Mouse (Mus musculus): ENCODE measurements around the gene Ldb2.

The Ldb2 gene

DNA sequence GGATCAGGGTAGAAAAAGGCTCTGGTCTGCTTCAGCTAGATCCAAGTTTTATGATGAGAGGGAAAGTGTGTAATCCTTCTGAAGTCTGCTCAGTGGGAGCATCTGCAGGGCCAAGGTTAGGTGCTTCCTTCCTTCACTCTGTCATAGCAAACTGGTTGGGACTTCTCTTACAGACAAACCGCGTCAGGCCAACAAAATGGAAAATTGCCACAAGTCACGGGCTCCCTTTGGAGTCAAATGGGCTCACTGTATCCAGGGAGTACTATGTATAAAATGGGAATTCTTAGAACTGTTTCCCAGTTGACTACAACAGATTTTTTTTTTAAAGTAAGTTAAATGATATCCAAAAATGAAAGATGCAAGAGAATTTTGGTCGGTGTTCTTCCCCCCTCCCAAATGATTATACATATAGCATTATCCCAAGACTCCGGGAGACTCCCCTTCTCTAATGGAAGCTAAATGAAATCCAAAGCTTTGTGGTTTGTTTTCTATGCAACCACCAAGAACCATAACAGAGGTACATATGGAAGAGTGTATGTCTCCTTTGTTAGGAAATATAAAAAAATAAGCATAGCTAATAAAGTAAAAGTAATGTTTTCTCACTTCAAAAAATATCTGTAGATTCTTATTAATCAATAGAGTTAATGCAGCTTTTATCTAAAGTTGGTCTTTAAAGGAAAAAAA lies 262.0 kb downstream of the Ldb2 start:
- no peak for DNase-seq

DNA sequence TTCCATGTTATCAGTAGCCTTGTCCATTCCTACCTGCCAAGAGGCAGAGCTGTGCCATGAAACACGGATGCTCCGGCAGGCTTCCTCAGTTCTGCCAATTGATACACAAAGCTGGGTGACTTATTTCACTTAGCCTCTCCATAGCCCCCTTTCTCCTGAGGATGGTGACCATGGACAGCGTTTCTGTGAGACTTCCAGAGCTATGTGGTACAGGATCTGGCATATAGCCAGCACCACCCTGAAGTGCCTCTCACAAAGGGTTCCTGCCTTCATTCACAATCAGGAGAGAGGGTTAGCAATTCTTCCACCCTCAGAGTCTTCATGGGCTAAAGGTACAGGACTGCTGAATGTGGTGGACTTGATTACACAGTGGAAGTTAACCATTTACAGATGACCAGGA lies 270.0 kb downstream of the Ldb2 start:
- DNase-seq: no peak

DNA sequence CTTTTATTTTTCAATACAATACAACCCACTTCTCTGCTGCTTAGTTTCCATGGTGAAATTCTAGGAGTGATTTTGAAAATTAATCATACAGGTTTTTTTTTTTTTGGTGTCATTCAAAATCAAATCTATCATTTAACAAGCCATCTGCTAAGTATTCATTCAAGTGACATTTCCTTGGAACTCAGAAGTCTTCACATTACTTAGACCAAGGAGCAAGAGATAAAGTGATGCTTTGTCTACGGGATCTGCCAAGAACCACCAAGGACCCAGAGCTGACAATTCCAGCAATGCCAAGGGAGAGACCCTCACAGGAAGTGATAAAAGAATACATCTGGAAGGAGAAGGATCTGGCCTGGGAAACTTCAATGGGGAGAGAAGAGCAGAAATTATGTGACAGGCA lies 270.5 kb downstream of the Ldb2 start:
- no peak for DNase-seq

- no peak for DNase-seq
These were observed 294.3 kb downstream of the Ldb2 start for GRCm38 (mm10) chr5:44505221-44505620.

DNA sequence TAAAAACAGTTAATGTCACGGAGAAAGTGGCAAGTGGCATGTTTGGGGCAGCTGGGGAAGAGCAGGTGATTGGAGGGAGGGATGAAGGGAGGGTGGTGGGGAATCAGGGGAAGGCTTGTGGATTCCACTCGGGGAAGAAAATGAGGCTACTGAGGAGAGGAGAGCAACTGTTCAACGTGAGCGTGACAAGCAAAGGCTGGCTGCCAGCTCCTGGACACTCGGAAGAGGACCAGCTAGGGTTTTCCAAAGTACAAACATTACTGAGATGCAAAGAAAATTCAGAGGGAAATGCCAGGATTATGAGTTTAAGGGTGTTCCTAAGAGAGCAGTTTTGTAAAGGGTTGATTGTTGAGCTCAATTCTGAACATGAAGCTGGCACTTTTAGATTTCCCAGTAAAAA lies 294.7 kb downstream of the Ldb2 start:
- no peak for DNase-seq

DNA sequence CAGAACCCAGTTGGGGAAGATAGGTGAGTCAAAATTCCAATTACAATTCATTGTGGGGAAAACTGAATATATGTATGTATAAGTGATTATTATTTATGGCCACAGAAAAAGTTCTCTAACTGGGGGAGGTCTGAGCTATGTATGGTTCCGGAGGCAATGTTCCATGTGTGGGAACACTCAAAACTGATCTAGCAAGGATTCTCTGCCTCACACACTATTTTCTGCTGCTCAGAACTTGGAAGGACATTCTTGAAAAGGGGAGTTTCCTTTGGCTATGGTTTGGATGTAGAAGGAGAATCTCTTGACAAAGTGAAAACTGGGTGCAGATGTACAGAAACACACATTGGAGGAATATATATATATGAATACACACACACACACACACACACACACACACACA lies 301.3 kb downstream of the Ldb2 start:
- DNase-seq: no peak

- DNase-seq: no peak
These were observed 302.6 kb downstream of the Ldb2 start for GRCm38 (mm10) chr5:44496854-44497253.

DNA sequence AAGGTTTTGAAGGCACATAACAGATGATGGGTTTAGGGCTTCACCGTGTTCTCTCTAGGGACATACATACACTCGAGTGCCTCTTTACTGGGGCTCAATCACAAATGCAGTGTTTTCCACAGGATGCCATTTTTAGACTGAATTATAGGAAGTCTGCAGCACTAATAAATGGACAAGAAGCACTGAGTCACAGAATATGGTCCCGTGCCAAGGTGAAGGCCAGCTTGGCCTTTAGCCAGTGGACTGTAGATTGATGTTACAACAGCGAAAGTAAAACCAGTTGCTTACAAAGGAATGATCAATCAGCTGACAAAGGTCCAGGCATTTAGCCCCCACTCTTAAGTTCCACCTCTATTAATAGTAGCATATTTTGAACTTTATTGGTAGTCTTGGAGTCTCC lies 304.4 kb downstream of the Ldb2 start:
- no peak for DNase-seq

GRCm38 (mm10) chr5:44494133-44494532 lies 305.3 kb downstream of the Ldb2 start:
- no peak for DNase-seq

GRCm38 (mm10) chr5:44491526-44491925 lies 308.0 kb downstream of the Ldb2 start:
- no peak for DNase-seq

GRCm38 (mm10) chr5:44490462-44490861 lies 309.0 kb downstream of the Ldb2 start:
- no peak for DNase-seq

GRCm38 (mm10) chr5:44483426-44484106 lies 315.9 kb downstream of the Ldb2 start:
- DNase-seq: no peak

- no peak for DNase-seq
These were observed 318.1 kb downstream of the Ldb2 start for GRCm38 (mm10) chr5:44481406-44481805.

- DNase-seq: no peak
These were observed 323.1 kb downstream of the Ldb2 start for GRCm38 (mm10) chr5:44476356-44476755.

- DNase-seq: no peak
These were observed 323.9 kb downstream of the Ldb2 start for GRCm38 (mm10) chr5:44475543-44475942.

GRCm38 (mm10) chr5:44473857-44474762 lies 325.4 kb downstream of the Ldb2 start:
- no peak for DNase-seq

DNA sequence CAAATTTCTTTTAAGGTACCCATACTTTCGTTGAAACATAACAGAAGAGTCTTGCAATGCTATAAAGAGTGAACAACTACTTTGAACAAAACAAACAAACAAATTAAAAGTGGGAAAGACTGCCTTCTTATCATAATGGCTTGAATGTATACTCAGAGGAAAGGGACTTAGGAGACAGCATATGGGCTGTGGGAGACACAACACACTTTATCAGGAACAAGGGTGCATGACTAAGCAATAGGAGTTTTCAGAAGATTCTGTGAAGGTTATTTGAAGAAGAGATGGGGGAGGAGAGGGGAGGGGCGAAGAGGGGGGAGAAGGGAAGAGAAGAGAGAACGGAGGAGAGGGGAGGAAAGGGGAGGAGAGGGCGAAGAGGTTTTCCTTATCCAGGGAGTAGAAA lies 334.2 kb downstream of the Ldb2 start:
- DNase-seq: no peak
